Mouse (Mus musculus): ENCODE measurements at regions not wholly inside any gene's neighbourhood (a gene's known extent, or its start where the extent isn't known, plus 50 kb on each side); places are given as distances from the start of the nearest gene placed in this dataset.

GRCm38 (mm10) chr2:179182123-179182522 lies 260.1 kb upstream of the Cdh4 start:
- H3K36me3 ChIP-seq, result no peaks in the 10 kb centered on the region
- 77% methylated on average over 4 of the region's 4 CpGs for WGBS
- no peaks in the 10 kb centered on the region for H3K4me1 ChIP-seq (replicated peaks)
- no peak overlapping the region for H3K27ac ChIP-seq (replicated peaks)
- no peaks in the 10 kb centered on the region for H3K27me3 ChIP-seq
- no peak overlapping the region for H3K4me3 ChIP-seq
- no peak overlapping the region for H3K4me2 ChIP-seq
- no peaks in the 10 kb centered on the region for H3K9me3 ChIP-seq
- ATAC-seq (ENCODE audit: low FRiP score, low read depth), result no peak
- H3K9ac ChIP-seq, result no peak overlapping the region

- 49% methylated on average over 6 of the region's 6 CpGs for WGBS
These were observed 249.2 kb upstream of the Cdh4 start for GRCm38 (mm10) chr2:179192906-179193496.

GRCm38 (mm10) chr2:179193507-179194160 lies 248.6 kb upstream of the Cdh4 start:
- no peaks in the 10 kb centered on the region for H3K9me3 ChIP-seq

More at GRCm38 (mm10) chr2:179192906-179193496, 249.2 kb upstream of the Cdh4 start:
- H3K27me3 ChIP-seq, result no peaks in the 10 kb centered on the region
- H3K36me3 ChIP-seq, result no peaks in the 10 kb centered on the region
- peak; percentile 34; the same call in 1 of the 2 replicates for ATAC-seq (ENCODE audit: low FRiP score, low read depth)
- no peak overlapping the region for H3K9ac ChIP-seq
- H3K4me1 ChIP-seq (replicated peaks), result peaks cover 7% of the 10 kb centered on the region
- H3K4me3 ChIP-seq, result no peak overlapping the region
- no peak overlapping the region for H3K27ac ChIP-seq (replicated peaks)
- no peaks in the 10 kb centered on the region for H3K9me3 ChIP-seq
- no peak overlapping the region for H3K4me2 ChIP-seq

GRCm38 (mm10) chr2:179197471-179197870 lies 244.8 kb upstream of the Cdh4 start:
- Histone ChIP-seq H3K9me3 (no peaks in the 10 kb centered on the region), H3K4me3 (no peak overlapping the region), H3K9ac (no peak overlapping the region), H3K36me3 (no peaks in the 10 kb centered on the region), H3K4me2 (no peak overlapping the region), H3K4me1 (replicated peaks) (peaks cover 3% of the 10 kb centered on the region; the same call in 1 of the 2 replicates), H3K27ac (replicated peaks) (no peak overlapping the region), H3K27me3 (no peaks in the 10 kb centered on the region)
- WGBS, result 90% methylated on average over 1 of the region's 1 CpGs
- no peak for ATAC-seq (ENCODE audit: low FRiP score, low read depth)

More at GRCm38 (mm10) chr2:179193507-179194160, 248.6 kb upstream of the Cdh4 start:
- Histone ChIP-seq H3K36me3 (no peaks in the 10 kb centered on the region), H3K9ac (no peak overlapping the region), H3K27ac (replicated peaks) (no peak overlapping the region), H3K4me3 (no peak overlapping the region), H3K27me3 (no peaks in the 10 kb centered on the region), H3K4me1 (replicated peaks) (peaks cover 7% of the 10 kb centered on the region), H3K4me2 (no peak overlapping the region)
- 41% methylated on average over 9 of the region's 9 CpGs for WGBS
- peak; percentile 30; the same call in 1 of the 2 replicates for ATAC-seq (ENCODE audit: low FRiP score, low read depth)

GRCm38 (mm10) chr2:179200495-179200894 lies 241.7 kb upstream of the Cdh4 start:
- Histone ChIP-seq H3K4me3 (no peak overlapping the region), H3K9me3 (no peaks in the 10 kb centered on the region), H3K27me3 (no peaks in the 10 kb centered on the region), H3K9ac (no peak overlapping the region), H3K4me2 (no peak overlapping the region), H3K36me3 (no peaks in the 10 kb centered on the region), H3K27ac (replicated peaks) (no peak overlapping the region), H3K4me1 (replicated peaks) (no peaks in the 10 kb centered on the region)
- no peak for ATAC-seq (ENCODE audit: low FRiP score, low read depth)
- 19% methylated on average over 6 of the region's 6 CpGs for WGBS

GRCm38 (mm10) chr2:179210164-179210805 lies 231.9 kb upstream of the Cdh4 start:
- H3K27ac ChIP-seq (replicated peaks), result no peak overlapping the region
- WGBS, result 84% methylated on average over 10 of the region's 10 CpGs
- no peak overlapping the region for H3K4me3 ChIP-seq
- no peak overlapping the region for H3K4me2 ChIP-seq
- no peaks in the 10 kb centered on the region for H3K4me1 ChIP-seq (replicated peaks)
- H3K27me3 ChIP-seq, result no peaks in the 10 kb centered on the region; the same call in 1 of the 2 replicates
- H3K36me3 ChIP-seq, result no peaks in the 10 kb centered on the region
- H3K9ac ChIP-seq, result no peak overlapping the region
- no peaks in the 10 kb centered on the region for H3K9me3 ChIP-seq
- ATAC-seq (ENCODE audit: low FRiP score, low read depth), result no peak

- H3K27me3 ChIP-seq, result no peaks in the 10 kb centered on the region
- WGBS, result 24% methylated on average over 2 of the region's 2 CpGs
- no peak overlapping the region for H3K4me3 ChIP-seq
- ATAC-seq (ENCODE audit: low FRiP score, low read depth), result no peak
- no peaks in the 10 kb centered on the region for H3K9me3 ChIP-seq
- no peak overlapping the region for H3K27ac ChIP-seq (replicated peaks)
- no peak overlapping the region for H3K9ac ChIP-seq
- H3K36me3 ChIP-seq, result no peaks in the 10 kb centered on the region
- peaks cover 4% of the 10 kb centered on the region; the same call in 1 of the 2 replicates for H3K4me1 ChIP-seq (replicated peaks)
- no peak overlapping the region for H3K4me2 ChIP-seq
These were observed 225.5 kb upstream of the Cdh4 start for GRCm38 (mm10) chr2:179216773-179217172.

GRCm38 (mm10) chr2:179228096-179228495 lies 214.1 kb upstream of the Cdh4 start:
- 72% methylated on average over 7 of the region's 7 CpGs for WGBS
- no peaks in the 10 kb centered on the region for H3K9me3 ChIP-seq
- no peaks in the 10 kb centered on the region for H3K36me3 ChIP-seq
- no peak for ATAC-seq (ENCODE audit: low FRiP score, low read depth)
- no peak overlapping the region for H3K9ac ChIP-seq
- no peak overlapping the region for H3K4me3 ChIP-seq
- no peaks in the 10 kb centered on the region for H3K27me3 ChIP-seq
- H3K4me1 ChIP-seq (replicated peaks), result no peaks in the 10 kb centered on the region
- no peak overlapping the region for H3K27ac ChIP-seq (replicated peaks)
- H3K4me2 ChIP-seq, result no peak overlapping the region

- no peaks in the 10 kb centered on the region for H3K9me3 ChIP-seq
- no peaks in the 10 kb centered on the region for H3K36me3 ChIP-seq
- 71% methylated on average over 6 of the region's 6 CpGs for WGBS
- no peak overlapping the region for H3K9ac ChIP-seq
- H3K27ac ChIP-seq (replicated peaks), result no peak overlapping the region
- H3K4me2 ChIP-seq, result no peak overlapping the region
- no peaks in the 10 kb centered on the region for H3K27me3 ChIP-seq
- ATAC-seq (ENCODE audit: low FRiP score, low read depth), result no peak
- H3K4me1 ChIP-seq (replicated peaks), result no peaks in the 10 kb centered on the region
- no peak overlapping the region for H3K4me3 ChIP-seq
These were observed 210.4 kb upstream of the Cdh4 start for GRCm38 (mm10) chr2:179231708-179232354.

GRCm38 (mm10) chr2:179238166-179238565 lies 204.1 kb upstream of the Cdh4 start:
- ATAC-seq (ENCODE audit: low FRiP score, low read depth), result no peak
- H3K27ac ChIP-seq (replicated peaks), result no peak overlapping the region

GRCm38 (mm10) chr2:179260892-179261291 lies 181.3 kb upstream of the Cdh4 start:
- Histone ChIP-seq H3K9ac (no peak overlapping the region), H3K27ac (replicated peaks) (no peak overlapping the region), H3K36me3 (no peaks in the 10 kb centered on the region), H3K4me3 (no peak overlapping the region), H3K4me1 (replicated peaks) (no peaks in the 10 kb centered on the region; the same call in 1 of the 2 replicates), H3K9me3 (no peaks in the 10 kb centered on the region), H3K27me3 (no peaks in the 10 kb centered on the region), H3K4me2 (no peak overlapping the region)
- no peak for ATAC-seq (ENCODE audit: low FRiP score, low read depth)
- WGBS, result 91% methylated on average over 2 of the region's 2 CpGs

More at GRCm38 (mm10) chr2:179238166-179238565, 204.1 kb upstream of the Cdh4 start:
- Histone ChIP-seq H3K9ac (no peak overlapping the region), H3K9me3 (no peaks in the 10 kb centered on the region), H3K4me2 (no peak overlapping the region), H3K4me1 (replicated peaks) (no peaks in the 10 kb centered on the region), H3K4me3 (no peak overlapping the region), H3K27me3 (no peaks in the 10 kb centered on the region), H3K36me3 (no peaks in the 10 kb centered on the region)
- WGBS, result 84% methylated on average over 11 of the region's 11 CpGs

GRCm38 (mm10) chr2:179263888-179264287 lies 178.3 kb upstream of the Cdh4 start:
- no peak for ATAC-seq (ENCODE audit: low FRiP score, low read depth)
- H3K4me2 ChIP-seq, result no peak overlapping the region
- 87% methylated on average over 4 of the region's 4 CpGs for WGBS

More at GRCm38 (mm10) chr2:179263888-179264287, 178.3 kb upstream of the Cdh4 start:
- Histone ChIP-seq H3K9ac (no peak overlapping the region), H3K27me3 (no peaks in the 10 kb centered on the region), H3K9me3 (no peaks in the 10 kb centered on the region), H3K27ac (replicated peaks) (no peak overlapping the region), H3K36me3 (no peaks in the 10 kb centered on the region), H3K4me1 (replicated peaks) (no peaks in the 10 kb centered on the region; the same call in 1 of the 2 replicates), H3K4me3 (no peak overlapping the region)

All from hindbrain, embryonic 15.5 days (tissue).